Mouse (Mus musculus) liver, embryonic 15.5 days (tissue): ENCODE data around the gene Pcare. TPM values are rescaled to one million over a fixed set of nuclear protein-coding genes. Genes with fewer than 3 reads are reported as not detected.
A peak's percentile ranks its signal among the peaks of the same experiment; 100 is the strongest.
"Not testable (repeated sequence)": the region's sequence is repeated elsewhere in the genome, so short reads cannot be mapped to it uniquely, and the experiment has no call there.

Experiments
- ATAC-seq: fragments of 200-750 bp; cut with Nextera tagmentation; 2 replicates; pipeline ENCODE4 v1.8.0; 2017; ENCODE audit warnings: moderate number of reproducible peaks, mild to moderate bottlenecking, moderate library complexity; ENCODE audit not compliant: insufficient read depth
- H3K27ac ChIP-seq: fragments of 300-500 bp; sonication (generic); replicated peaks from 2 replicates; pipeline ENCODE4 v1.5.1; 2015; ENCODE audit warnings: mild to moderate bottlenecking, inconsistent platforms
- H3K27me3 ChIP-seq: fragments of 300-500 bp; sonication (generic); 2 replicates; pipeline ENCODE4 v1.6.1; 2015; ENCODE audit warnings: mild to moderate bottlenecking, inconsistent platforms
- H3K36me3 ChIP-seq: fragments of 300-500 bp; sonication (generic); replicated peaks from 2 replicates; pipeline ENCODE4 v1.6.1; 2015; ENCODE audit warnings: moderate library complexity, mild to moderate bottlenecking, inconsistent platforms
- H3K4me1 ChIP-seq: fragments of 300-500 bp; sonication (generic); replicated peaks from 2 replicates; pipeline ENCODE4 v1.6.1; 2015; ENCODE audit warnings: inconsistent platforms
- H3K4me2 ChIP-seq: fragments of 300-500 bp; sonication (generic); 2 replicates; pipeline ENCODE4 v1.6.1; 2015; ENCODE audit warnings: moderate library complexity, mild to moderate bottlenecking, inconsistent platforms
- H3K4me3 ChIP-seq: fragments of 300-500 bp; sonication (generic); replicated peaks from 2 replicates; pipeline ENCODE4 v1.5.1; 2015; ENCODE audit warnings: mild to moderate bottlenecking, inconsistent platforms
- H3K9ac ChIP-seq: fragments of 300-500 bp; sonication (generic); 2 replicates; pipeline ENCODE4 v1.6.1; 2015; ENCODE audit warnings: moderate library complexity, mild to moderate bottlenecking, inconsistent platforms
- H3K9me3 ChIP-seq: fragments of 300-500 bp; sonication (generic); replicated peaks from 2 replicates; pipeline ENCODE4 v1.6.1; 2016; ENCODE audit warnings: inconsistent platforms
- WGBS: fragments of 180-500 bp; shearing (Covaris S2); methylation state at CpG from one replicate; pipeline ENCODE4 v1.1.7; 2015; ENCODE audit warnings: mixed read lengths; ENCODE audit not compliant: insufficient replicate concordance; 5-methylcytosine and 5-hydroxymethylcytosine counted together
- polyA plus RNA-seq: library from polyadenylated mRNA; unstranded; fragments of >200 nt; fragmentation: Nextera tagmentation; extraction: Ambion mirVana; gene quantifications from 2 replicates; pipeline ENCODE4 v1.2.1, GENCODE M21; 2015

Gene Pcare
- polyA plus RNA-seq, 1 experiment from 2014 or later, result not detected

- Histone ChIP-seq H3K9ac (no peak overlapping the region), H3K4me3 (no peak overlapping the region), H3K9me3 (0 out of 2 replicates have a peak, but pooled peaks cover 5% of the 10 kb centered on the region), H3K4me2 (no peak overlapping the region), H3K27ac (no peak overlapping the region), H3K27me3 (no peaks in the 10 kb centered on the region), H3K4me1 (no peaks in the 10 kb centered on the region), H3K36me3 (no peaks in the 10 kb centered on the region)
- 49% methylated on average over 4 of the region's 4 CpGs for WGBS
- ATAC-seq, result no peak
These were observed 22.6 kb upstream of the Pcare start for GRCm38 (mm10) chr17:71775279-71775678.

- WGBS, result 49% methylated on average over 4 of the region's 4 CpGs
- ATAC-seq, result no peak
- H3K36me3 ChIP-seq, result no peaks in the 10 kb centered on the region
- H3K9me3 ChIP-seq, result 0 out of 2 replicates have a peak, but pooled peaks cover 5% of the 10 kb centered on the region
- no peaks in the 10 kb centered on the region for H3K27me3 ChIP-seq
- no peak overlapping the region for H3K4me2 ChIP-seq
- H3K4me1 ChIP-seq, result no peaks in the 10 kb centered on the region
- no peak overlapping the region for H3K27ac ChIP-seq
- no peak overlapping the region for H3K4me3 ChIP-seq
- no peak overlapping the region for H3K9ac ChIP-seq
These were observed 21.5 kb upstream of the Pcare start for GRCm38 (mm10) chr17:71774173-71774572.

- Histone ChIP-seq H3K4me1 (no peaks in the 10 kb centered on the region), H3K27ac (no peak overlapping the region), H3K9me3 (no peaks in the 10 kb centered on the region), H3K4me3 (no peak overlapping the region), H3K4me2 (no peak overlapping the region), H3K36me3 (no peaks in the 10 kb centered on the region), H3K9ac (no peak overlapping the region), H3K27me3 (no peaks in the 10 kb centered on the region)
- no peak for ATAC-seq
- 76% methylated on average over 3 of the region's 3 CpGs for WGBS
These were observed 18.0 kb upstream of the Pcare start for GRCm38 (mm10) chr17:71770696-71771095.

- H3K36me3 ChIP-seq, result no peaks in the 10 kb centered on the region
- 49% methylated on average over 6 of the region's 6 CpGs for WGBS
- no peaks in the 10 kb centered on the region for H3K9me3 ChIP-seq
- H3K27me3 ChIP-seq, result no peaks in the 10 kb centered on the region
- H3K27ac ChIP-seq, result no peak overlapping the region
- no peaks in the 10 kb centered on the region for H3K4me1 ChIP-seq
- ATAC-seq, result no peak
- H3K4me3 ChIP-seq, result no peak overlapping the region
- no peak overlapping the region for H3K4me2 ChIP-seq
- H3K9ac ChIP-seq, result no peak overlapping the region
These were observed 16.9 kb upstream of the Pcare start for GRCm38 (mm10) chr17:71769564-71769963.

GRCm38 (mm10) chr17:71768173-71768572 lies 15.5 kb upstream of the Pcare start, which contains the start of gene Clip4:
Clip4 (plus strand) TSS chr17:71768473.
- WGBS, result 38% methylated on average over 1 of the region's 1 CpGs
- not testable (repeated sequence) for H3K4me1 ChIP-seq, ATAC-seq

GRCm38 (mm10) chr17:71760536-71760935 lies 7.8 kb upstream of the Pcare start:
- Histone ChIP-seq H3K4me2 (no peak overlapping the region), H3K36me3 (no peaks in the 10 kb centered on the region), H3K4me3 (no peak overlapping the region), H3K27me3 (no peaks in the 10 kb centered on the region), H3K9ac (no peak overlapping the region), H3K27ac (no peak overlapping the region), H3K4me1 (no peaks in the 10 kb centered on the region), H3K9me3 (no peaks in the 10 kb centered on the region)
- no peak for ATAC-seq
- WGBS, result 69% methylated on average over 7 of the region's 7 CpGs

More at GRCm38 (mm10) chr17:71768173-71768572, 15.5 kb upstream of the Pcare start, which contains the start of gene Clip4:
- not testable (repeated sequence) for H3K9ac ChIP-seq, H3K4me2 ChIP-seq, H3K9me3 ChIP-seq, H3K27me3 ChIP-seq, H3K36me3 ChIP-seq, H3K27ac ChIP-seq, H3K4me3 ChIP-seq

- Histone ChIP-seq H3K4me3 (no peak overlapping the region), H3K36me3 (no peaks in the 10 kb centered on the region), H3K27ac (no peak overlapping the region), H3K9ac (no peak overlapping the region), H3K4me2 (no peak overlapping the region), H3K27me3 (no peaks in the 10 kb centered on the region), H3K4me1 (no peaks in the 10 kb centered on the region), H3K9me3 (no peaks in the 10 kb centered on the region)
- WGBS, result 53% methylated on average over 9 of the region's 9 CpGs
- ATAC-seq, result 0 out of 2 replicates have a peak, but pooled peaks have one; percentile 28
These were observed 3.0 kb downstream of the Pcare start for GRCm38 (mm10) chr17:71749616-71750168.

- Histone ChIP-seq H3K9ac (no peak overlapping the region), H3K36me3 (no peaks in the 10 kb centered on the region), H3K27ac (no peak overlapping the region), H3K4me2 (no peak overlapping the region), H3K27me3 (no peaks in the 10 kb centered on the region), H3K4me3 (no peak overlapping the region), H3K9me3 (no peaks in the 10 kb centered on the region), H3K4me1 (no peaks in the 10 kb centered on the region)
- 63% methylated on average over 8 of the region's 8 CpGs for WGBS
- ATAC-seq, result no peak
These were observed 5.1 kb downstream of the Pcare start for GRCm38 (mm10) chr17:71747561-71747960.

GRCm38 (mm10) chr17:71746114-71746513 lies 6.6 kb downstream of the Pcare start:
- no peaks in the 10 kb centered on the region for H3K9me3 ChIP-seq

GRCm38 (mm10) chr17:71742935-71743334 lies 9.8 kb downstream of the Pcare start:
- H3K27ac ChIP-seq, result no peak overlapping the region
- no peaks in the 10 kb centered on the region for H3K4me1 ChIP-seq
- ATAC-seq, result no peak
- H3K27me3 ChIP-seq, result no peaks in the 10 kb centered on the region
- WGBS, result 54% methylated on average over 5 of the region's 5 CpGs
- no peaks in the 10 kb centered on the region for H3K36me3 ChIP-seq
- H3K4me2 ChIP-seq, result no peak overlapping the region
- no peak overlapping the region for H3K9ac ChIP-seq
- H3K9me3 ChIP-seq, result no peaks in the 10 kb centered on the region
- no peak overlapping the region for H3K4me3 ChIP-seq

More at GRCm38 (mm10) chr17:71746114-71746513, 6.6 kb downstream of the Pcare start:
- Histone ChIP-seq H3K27me3 (no peaks in the 10 kb centered on the region), H3K27ac (no peak overlapping the region), H3K36me3 (no peaks in the 10 kb centered on the region), H3K9ac (no peak overlapping the region), H3K4me1 (no peaks in the 10 kb centered on the region), H3K4me3 (no peak overlapping the region), H3K4me2 (no peak overlapping the region)
- no peak for ATAC-seq
- 60% methylated on average over 9 of the region's 9 CpGs for whole genome bisulfite sequencing

- Histone ChIP-seq H3K4me2 (no peak overlapping the region), H3K36me3 (no peaks in the 10 kb centered on the region), H3K4me1 (no peaks in the 10 kb centered on the region), H3K9me3 (no peaks in the 10 kb centered on the region), H3K27me3 (no peaks in the 10 kb centered on the region), H3K27ac (no peak overlapping the region), H3K9ac (no peak overlapping the region), H3K4me3 (no peak overlapping the region)
- ATAC-seq, result no peak
- 51% methylated on average over 3 of the region's 3 CpGs for WGBS
These were observed 10.5 kb downstream of the Pcare start for GRCm38 (mm10) chr17:71742156-71742555.

GRCm38 (mm10) chr17:71736442-71736841 lies 16.3 kb downstream of the Pcare start:
- Histone ChIP-seq H3K9me3 (no peaks in the 10 kb centered on the region), H3K4me1 (no peaks in the 10 kb centered on the region), H3K9ac (no peak overlapping the region), H3K36me3 (no peaks in the 10 kb centered on the region), H3K4me3 (no peak overlapping the region), H3K27ac (no peak overlapping the region), H3K4me2 (no peak overlapping the region), H3K27me3 (no peaks in the 10 kb centered on the region)
- 31% methylated on average over 3 of the region's 3 CpGs for WGBS
- no peak for ATAC-seq
